ENCODE assay signal across 12 mouse cellular contexts in the genomic region with DNA sequence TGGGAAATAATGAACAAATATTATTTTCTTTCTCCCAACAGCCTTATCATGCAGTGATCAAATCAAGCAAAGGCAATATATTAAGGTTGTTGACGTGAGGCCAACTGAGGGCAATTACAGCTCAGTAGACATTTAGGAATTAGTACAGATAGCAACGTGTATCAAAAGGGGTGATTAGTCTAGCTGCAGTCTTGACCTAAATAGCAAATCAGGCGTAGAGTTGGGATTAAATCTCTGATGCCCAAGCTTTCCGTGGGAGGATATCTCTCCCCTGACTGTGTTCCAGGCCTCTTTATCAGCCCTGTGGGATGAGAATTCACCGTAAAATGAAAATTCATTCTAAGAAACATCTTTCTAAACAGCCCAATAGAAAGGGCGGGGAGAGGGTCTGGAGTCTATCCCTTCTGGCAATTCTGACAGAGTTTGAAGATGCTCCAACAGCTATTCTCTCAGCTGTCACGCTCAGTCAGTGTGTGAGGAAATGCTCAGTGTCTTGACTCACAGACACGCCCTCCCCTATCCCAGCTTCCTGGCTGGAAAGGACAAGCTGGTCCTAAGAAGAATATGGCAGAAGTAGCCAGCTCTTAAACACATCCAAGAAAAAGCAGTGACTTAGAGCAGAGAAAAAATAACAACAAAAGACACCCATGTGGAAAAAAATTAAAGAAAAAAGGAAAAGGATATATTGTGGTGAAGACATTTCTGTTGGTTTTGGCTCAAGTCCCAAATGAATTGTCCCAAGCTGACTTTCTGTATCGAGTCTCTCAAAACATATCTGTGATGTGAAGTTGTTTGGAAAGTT. TPM values are rescaled to one million over a fixed set of nuclear protein-coding genes. Genes with fewer than 3 reads are reported as not detected.
DNase-seq lines count a peak whose midpoint lies in the region; ATAC-seq and TF ChIP-seq lines count a peak whose summit lies in the region.
"Had no signal": no experiment of that assay in that cellular context is flagged by ENCODE, and none has a peak within 500 bp of the region (broad histone marks: within the 10 kb centered on the region; RNA-seq: fewer than 3 reads in every experiment).

No protein-coding gene starts in this region.

- no peak for ATAC-seq in lung, embryonic 14.5 days (ENCODE audit: insufficient read depth)
- no peak for ATAC-seq in liver, embryonic 12.5 days

- H3K9ac ChIP-seq in lung, embryonic 14.5 days: no peak overlapping the region
- no peak overlapping the region for H3K9ac ChIP-seq in liver, embryonic 12.5 days
- H3K9ac ChIP-seq: heart, embryonic 13.5 days; hindbrain, embryonic 15.5 days; liver, embryonic 14.5 days had no signal

- no peak for TF ChIP-seq CTCF in lung, embryonic 14.5 days (IDR thresholded peaks at IDR 0.05; ENCODE audit: low read depth)

- no peak overlapping the region for H3K4me2 ChIP-seq in lung, embryonic 14.5 days
- peak overlapping the region; percentile 48 for H3K4me2 ChIP-seq in myocyte (ENCODE audit: low read depth)
- H3K4me2 ChIP-seq in liver, embryonic 12.5 days: no peak overlapping the region
- H3K4me2 ChIP-seq: heart, embryonic 13.5 days; hindbrain, embryonic 15.5 days had no signal

- no peaks in the 10 kb centered on the region for H3K36me3 ChIP-seq in lung, embryonic 14.5 days (ENCODE audit: insufficient read depth)
- H3K36me3 ChIP-seq in myocyte (ENCODE audit: control insufficient read depth, insufficient read depth): no peaks in the 10 kb centered on the region
- H3K36me3 ChIP-seq in liver, embryonic 12.5 days: no peaks in the 10 kb centered on the region
- H3K36me3 ChIP-seq: heart, embryonic 13.5 days; hindbrain, embryonic 15.5 days had no signal

- intact Hi-C loops in heart, postnatal 36 days (cut with DNase I): no loop called here

- no peak for TF ChIP-seq POLR2A in myocyte (IDR thresholded peaks at IDR 0.05; ENCODE audit: insufficient read length, low read depth)

- H3K4me1 ChIP-seq in lung, embryonic 14.5 days (ENCODE audit: insufficient read depth): no peaks in the 10 kb centered on the region
- peaks cover 3% of the 10 kb centered on the region; the same call in 1 of the 2 replicates for H3K4me1 ChIP-seq in liver, embryonic 12.5 days

- no peaks in the 10 kb centered on the region for H3K27me3 ChIP-seq in lung, embryonic 14.5 days (ENCODE audit: insufficient read depth, low read length)
- H3K27me3 ChIP-seq in myocyte (ENCODE audit: control insufficient read depth, insufficient read depth, insufficient read length): no peaks in the 10 kb centered on the region
- H3K27me3 ChIP-seq in liver, embryonic 12.5 days (replicated peaks): peaks cover 20% of the 10 kb centered on the region
- H3K27me3 ChIP-seq: hindbrain, embryonic 15.5 days had no signal

- H3K27ac ChIP-seq in lung, embryonic 14.5 days (ENCODE audit: low read depth): no peak overlapping the region
- H3K27ac ChIP-seq in liver, embryonic 12.5 days: no peak overlapping the region
- H3K27ac ChIP-seq: heart, embryonic 13.5 days; hindbrain, embryonic 15.5 days; liver, embryonic 14.5 days had no signal

- no peaks in the 10 kb centered on the region for H3K9me3 ChIP-seq in lung, embryonic 14.5 days (ENCODE audit: low read depth, low read length)
- H3K9me3 ChIP-seq in liver, embryonic 12.5 days (replicated peaks): no peaks in the 10 kb centered on the region
- H3K9me3 ChIP-seq: hindbrain, embryonic 15.5 days had no signal

- no peaks in the 10 kb centered on the region for H3K79me2 ChIP-seq in myocyte (ENCODE audit: control insufficient read depth, insufficient read depth)

- 54% methylated on average over 9 of the region's 9 CpGs for WGBS in lung, embryonic 14.5 days
- 41% methylated on average over 9 of the region's 9 CpGs for WGBS in liver, embryonic 12.5 days (ENCODE audit: insufficient replicate concordance)

- DNase-seq in heart, adult 11 months: peak; percentile 94
- DNase-seq in heart, postnatal 36 days: no peak
- DNase-seq in lung, embryonic 14.5 days: peak; percentile 29
- DNase-seq in lung, postnatal 25 days (ENCODE audit: low spot score): no peak
- DNase-seq in Muller cell, postnatal 12 days (ENCODE audit: inconsistent ontology term): peak; percentile 30
- DNase-seq: kidney, adult 2 months; right cerebral cortex, adult 18-20 months had no signal

- H3K4me3 ChIP-seq in lung, embryonic 14.5 days (ENCODE audit: low read depth, low read length): no peak overlapping the region
- no peak overlapping the region for H3K4me3 ChIP-seq in myocyte
- no peak overlapping the region for H3K4me3 ChIP-seq in liver, embryonic 12.5 days
- H3K4me3 ChIP-seq: heart, embryonic 13.5 days; hindbrain, embryonic 15.5 days had no signal

- no peak overlapping the region for H3ac ChIP-seq in myocyte (ENCODE audit: control insufficient read depth, insufficient read length)

TF ChIP-seq in myocyte, 11 proteins besides CTCF, POLR2A, EP300 and RAD21:
- TF ChIP-seq TCF3 (IDR thresholded peaks at IDR 0.05; ENCODE audit: insufficient read length, low read depth): peak; percentile 8
- TF ChIP-seq MYOD1 (IDR thresholded peaks at IDR 0.05; ENCODE audit: control insufficient read depth in 1 of 3, insufficient read length in 2 of 3, low read depth in 2 of 3): peak; percentile 83 to 87 (median 87)
- no peak for TF ChIP-seq TCF12 (IDR thresholded peaks at IDR 0.05; ENCODE audit: insufficient read depth, poor library complexity, severe bottlenecking)

RNA-seq across cellular contexts. Expression of gene Rnf150, which starts 4.4 kb away (rescaled TPM):
- 10 to 100 TPM; 13.2 to 13.8 TPM for total RNA-seq in heart, postnatal 36 days (2021)
- polyA plus RNA-seq in lung, embryonic 14.5 days (2014; fragmentation: Nextera tagmentation; extraction: Ambion mirVana): 1.2 and 1.4 TPM in 2 replicates
- polyA plus RNA-seq in myocyte (2012; fragmentation: generic; extraction: Trizol): 2.0 TPM
- polyA plus RNA-seq in liver, embryonic 12.5 days (2016; fragmentation: Nextera tagmentation; extraction: Ambion mirVana): 0.17 and 0.19 TPM in 2 replicates

Comparison
In these comparisons a context has a peak if more than half of its experiments do, and no peak if none do; other contexts are left out.
1. DNase-seq: peak in heart, adult 11 months (single experiment), lung, embryonic 14.5 days (single experiment) and Muller cell, postnatal 12 days (single experiment); none in heart, postnatal 36 days (0 of 2) and lung, postnatal 25 days (single experiment).